Mouse (Mus musculus): ENCODE measurements around the gene Gm42791.

The Gm42791 gene

GRCm38 (mm10) chr5:148954314-148955060 lies 40.5 kb downstream of the Gm42791 start:
- in situ Hi-C loops (cut with MboI, MseI) = loop anchor here in 1 of 2 experiments (5.0 kb wide), 1 partner anchor 142 kb away; no protein-coding TSS in a partner anchor

- in situ Hi-C loops (cut with MboI, MseI) = loop anchor here in 1 of 2 experiments (5.0 kb wide), 1 partner anchor 141 kb away; no protein-coding TSS in a partner anchor
Measured at GRCm38 (mm10) chr5:148953098-148953497, 41.8 kb downstream of the Gm42791 start.

- in situ Hi-C loops (cut with MboI, MseI) = loop anchor here in 1 of 2 experiments (5.0 kb wide), 1 partner anchor 140 kb away; no protein-coding TSS in a partner anchor
Measured at GRCm38 (mm10) chr5:148952419-148952818, 42.5 kb downstream of the Gm42791 start.

- in situ Hi-C loops (cut with MboI, MseI) = loop anchor here in 1 of 2 experiments (5.0 kb wide), 1 partner anchor 139 kb away; no protein-coding TSS in a partner anchor
Measured at GRCm38 (mm10) chr5:148951360-148951759, 43.6 kb downstream of the Gm42791 start.

- in situ Hi-C loops (cut with MboI, MseI) = loop anchor here in 1 of 2 experiments (5.0 kb wide), 1 partner anchor 138 kb away; no protein-coding TSS in a partner anchor
Measured at GRCm38 (mm10) chr5:148950064-148950463, 44.9 kb downstream of the Gm42791 start.

- in situ Hi-C loops (cut with MboI, MseI) = loop anchor here in 1 of 2 experiments (5.0 kb wide), 1 partner anchor 51 kb away; no protein-coding TSS in a partner anchor
Measured at GRCm38 (mm10) chr5:148948577-148948976, 46.4 kb downstream of the Gm42791 start.

GRCm38 (mm10) chr5:148947412-148947811 lies 47.5 kb downstream of the Gm42791 start:
- in situ Hi-C loops (cut with MboI, MseI) = loop anchor here in 1 of 2 experiments (5.0 kb wide), 1 partner anchor 50 kb away; no protein-coding TSS in a partner anchor

GRCm38 (mm10) chr5:148946787-148947186 lies 48.2 kb downstream of the Gm42791 start:
- in situ Hi-C loops (cut with MboI, MseI) = loop anchor here in 1 of 2 experiments (5.0 kb wide), 1 partner anchor 49 kb away; no protein-coding TSS in a partner anchor

GRCm38 (mm10) chr5:148945735-148946134 lies 49.2 kb downstream of the Gm42791 start:
- in situ Hi-C loops (cut with MboI, MseI) = loop anchor here in 1 of 2 experiments (5.0 kb wide), 1 partner anchor 48 kb away; no protein-coding TSS in a partner anchor

GRCm38 (mm10) chr5:148944024-148944423 lies 50.9 kb downstream of the Gm42791 start:
- in situ Hi-C loops (cut with MboI, MseI) = no loop called here

GRCm38 (mm10) chr5:148943444-148943843 lies 51.5 kb downstream of the Gm42791 start:
- in situ Hi-C loops (cut with MboI, MseI) = no loop called here

GRCm38 (mm10) chr5:148942957-148943356 lies 52.0 kb downstream of the Gm42791 start:
- in situ Hi-C loops (cut with MboI, MseI) = no loop called here

GRCm38 (mm10) chr5:148942305-148942704 lies 52.6 kb downstream of the Gm42791 start:
- in situ Hi-C loops (cut with MboI, MseI) = no loop called here

GRCm38 (mm10) chr5:148941867-148942266 lies 53.1 kb downstream of the Gm42791 start:
- in situ Hi-C loops (cut with MboI, MseI) = no loop called here

- in situ Hi-C loops (cut with MboI, MseI) = no loop called here
Measured at GRCm38 (mm10) chr5:148939948-148940382, 55.0 kb downstream of the Gm42791 start.

- in situ Hi-C loops (cut with MboI, MseI) = no loop called here
Measured at GRCm38 (mm10) chr5:148936516-148936951, 58.4 kb downstream of the Gm42791 start.

- in situ Hi-C loops (cut with MboI, MseI) = no loop called here
Measured at GRCm38 (mm10) chr5:148935871-148936270, 59.1 kb downstream of the Gm42791 start.

- in situ Hi-C loops (cut with MboI, MseI) = no loop called here
Measured at GRCm38 (mm10) chr5:148935071-148935821, 59.7 kb downstream of the Gm42791 start.

GRCm38 (mm10) chr5:148934457-148934856 lies 60.5 kb downstream of the Gm42791 start:
- in situ Hi-C loops (cut with MboI, MseI) = no loop called here

GRCm38 (mm10) chr5:148933767-148934166 lies 61.2 kb downstream of the Gm42791 start:
- in situ Hi-C loops (cut with MboI, MseI) = no loop called here

GRCm38 (mm10) chr5:148931301-148931700 lies 63.6 kb downstream of the Gm42791 start:
- in situ Hi-C loops (cut with MboI, MseI) = no loop called here

GRCm38 (mm10) chr5:148929116-148929449 lies 65.9 kb downstream of the Gm42791 start, which contains the start of gene Katnal1:
Gene Katnal1, minus strand, starts transcription at chr5:148929320.
- in situ Hi-C loops (cut with MboI, MseI) = no loop called here

Data from T-helper 17 cell (primary cell).